Mouse (Mus musculus) kidney, adult 2 months (tissue): ENCODE results near the gene Srrm4. TPM values are rescaled to one million over a fixed set of nuclear protein-coding genes. Genes with fewer than 3 reads are reported as not detected.

ENCODE experiments used
- DNase-seq: peaks from one replicate; pipeline ENCODE4 v3.0.0; 2021
- H3K27ac ChIP-seq: fragments of 200-500 bp; 2 replicates; pipeline ENCODE4 v1.5.1; 2012; ENCODE audit warnings: low read depth, low read length, control low read depth, inconsistent platforms; ENCODE audit not compliant: insufficient read depth
- H3K27me3 ChIP-seq: fragments of 200-500 bp; replicated peaks from 2 replicates; pipeline ENCODE4 v1.6.1; 2012; ENCODE audit warnings: mild to moderate bottlenecking, moderate library complexity, low read length, inconsistent platforms; ENCODE audit not compliant: control insufficient read depth, insufficient read depth
- H3K36me3 ChIP-seq: fragments of 200-500 bp; 2 replicates; pipeline ENCODE4 v1.6.1; 2012; ENCODE audit warnings: mild to moderate bottlenecking, moderate library complexity, low read length, inconsistent platforms; ENCODE audit not compliant: control insufficient read depth, insufficient read depth
- H3K4me1 ChIP-seq: fragments of 200-500 bp; 2 replicates; pipeline ENCODE4 v1.6.1; 2011; ENCODE audit warnings: low read length; ENCODE audit not compliant: control insufficient read depth, insufficient read depth
- H3K4me3 ChIP-seq: fragments of 200-500 bp; 2 replicates; pipeline ENCODE4 v1.5.1; 2011; ENCODE audit warnings: mild to moderate bottlenecking, low read depth, low read length, control low read depth; ENCODE audit not compliant: insufficient read depth
- CTCF ChIP-seq: fragments of 200-500 bp; conservative IDR thresholded peaks from 2 replicates; pipeline ENCODE4 v1.5.1; 2011; ENCODE audit warnings: low read depth, mild to moderate bottlenecking, control low read depth, low read length, moderate library complexity, mixed read lengths; ENCODE audit not compliant: insufficient read depth, insufficient read length
- POLR2A ChIP-seq: fragments of 200-500 bp; IDR thresholded peaks from one replicate; pipeline ENCODE4 v1.6.1; 2011; ENCODE audit warnings: low read depth, low read length, control low read depth
- WGBS: fragments of 180-500 bp; shearing (Covaris S2); methylation state at CpG from one replicate; pipeline ENCODE4 v1.1.7; 2018; 5-methylcytosine and 5-hydroxymethylcytosine counted together
- polyA plus RNA-seq: library from polyadenylated mRNA; depleted of rRNA; stranded (reverse); fragments of >200 nt; gene quantifications from 2 replicates; pipeline ENCODE4 v1.2.3, GENCODE M21; 2012; rRNA removed

Srrm4 gene
- polyA plus RNA-seq, 1 experiment: 0.25 TPM

- Histone ChIP-seq H3K4me1 (no peaks in the 10 kb centered on the region), H3K36me3 (no peaks in the 10 kb centered on the region), H3K27me3 (no peaks in the 10 kb centered on the region), H3K4me3 (no peak overlapping the region), H3K27ac (no peak overlapping the region)
- WGBS: 86% methylated on average over 9 of the region's 9 CpGs
- no peak for DNase-seq
- no peak for TF ChIP-seq CTCF
- no peak for TF ChIP-seq POLR2A
Measured at GRCm38 (mm10) chr5:116392603-116393002, 199.0 kb downstream of the Srrm4 start.

GRCm38 (mm10) chr5:116389856-116390542, 201.6 kb downstream of the Srrm4 start:
- H3K4me1 ChIP-seq: no peaks in the 10 kb centered on the region
- no peak overlapping the region for H3K27ac ChIP-seq
- 54% methylated on average over 15 of the region's 15 CpGs for WGBS
- DNase-seq: peak; percentile 52
- no peaks in the 10 kb centered on the region for H3K27me3 ChIP-seq
- TF ChIP-seq POLR2A: no peak
- TF ChIP-seq CTCF: no peak
- no peaks in the 10 kb centered on the region for H3K36me3 ChIP-seq
- H3K4me3 ChIP-seq: no peak overlapping the region

GRCm38 (mm10) chr5:116389321-116389720, 202.3 kb downstream of the Srrm4 start:
- WGBS: 59% methylated on average over 4 of the region's 4 CpGs
- TF ChIP-seq CTCF: no peak
- TF ChIP-seq POLR2A: no peak

More at GRCm38 (mm10) chr5:116389321-116389720, 202.3 kb downstream of the Srrm4 start:
- no peaks in the 10 kb centered on the region for H3K27me3 ChIP-seq
- DNase-seq: no peak
- H3K4me1 ChIP-seq: no peaks in the 10 kb centered on the region
- H3K36me3 ChIP-seq: no peaks in the 10 kb centered on the region
- H3K4me3 ChIP-seq: no peak overlapping the region
- H3K27ac ChIP-seq: no peak overlapping the region

Other genes with a start within 250 kb of the Srrm4 start
- 9.8 and 12.8 TPM in 2 replicates for gene Hspb8, start 169.0 kb downstream of the Srrm4 start, polyA plus RNA-seq